Mouse (Mus musculus): ENCODE data around the gene Fscn1.

Gene Fscn1

GRCm38 (mm10) chr5:142973971-142974370 lies 13.8 kb downstream of the Fscn1 start:
- no peak for DNase-seq (ENCODE audit: low spot score)

- DNase-seq (ENCODE audit: low spot score) = peak; percentile 82
Observed at GRCm38 (mm10) chr5:142974598-142975121, 14.5 kb downstream of the Fscn1 start.

- DNase-seq (ENCODE audit: low spot score) = no peak
Observed at GRCm38 (mm10) chr5:142976516-142976915, 16.4 kb downstream of the Fscn1 start.

GRCm38 (mm10) chr5:142982046-142982801 lies 22.1 kb downstream of the Fscn1 start:
- peak; percentile 44 for DNase-seq (ENCODE audit: low spot score)

- DNase-seq (ENCODE audit: low spot score) = no peak
Observed at GRCm38 (mm10) chr5:142983174-142983573, 23.0 kb downstream of the Fscn1 start.

- no peak for DNase-seq (ENCODE audit: low spot score)
Observed at GRCm38 (mm10) chr5:142984271-142984670, 24.1 kb downstream of the Fscn1 start.

GRCm38 (mm10) chr5:142988520-142988919 lies 28.4 kb downstream of the Fscn1 start:
- no peak for DNase-seq (ENCODE audit: low spot score)

GRCm38 (mm10) chr5:142989167-142989566 lies 29.0 kb downstream of the Fscn1 start:
- no peak for DNase-seq (ENCODE audit: low spot score)

GRCm38 (mm10) chr5:142994746-142995145 lies 34.6 kb downstream of the Fscn1 start:
- DNase-seq (ENCODE audit: low spot score) = no peak

- no peak for DNase-seq (ENCODE audit: low spot score)
Observed at GRCm38 (mm10) chr5:142997526-142997925, 37.4 kb downstream of the Fscn1 start.

GRCm38 (mm10) chr5:142998171-142998570 lies 38.0 kb downstream of the Fscn1 start:
- no peak for DNase-seq (ENCODE audit: low spot score)

GRCm38 (mm10) chr5:143000091-143000490 lies 39.9 kb downstream of the Fscn1 start:
- DNase-seq (ENCODE audit: low spot score) = no peak

- DNase-seq (ENCODE audit: low spot score) = peak; percentile 40
Observed at GRCm38 (mm10) chr5:143000654-143001500, 40.7 kb downstream of the Fscn1 start.

GRCm38 (mm10) chr5:143009383-143009782 lies 49.2 kb downstream of the Fscn1 start:
- no peak for DNase-seq (ENCODE audit: low spot score)

- DNase-seq (ENCODE audit: low spot score) = peak; percentile 30
Observed at GRCm38 (mm10) chr5:143017401-143017800, 57.3 kb downstream of the Fscn1 start.
